Mouse (Mus musculus): ENCODE data around the gene Pah. TPM values are rescaled to one million over a fixed set of nuclear protein-coding genes. Genes with fewer than 3 reads are reported as not detected.

The Pah gene
- total RNA-seq, 2 experiments from 2014 or later: not detected

Other genes with a start within 250 kb of the Pah start
- gene Ascl1, start 28.1 kb upstream of the Pah start, total RNA-seq (2021): not detected

Data from gastrocnemius, postnatal 25 days (tissue).